Mouse (Mus musculus): Measurements from ENCODE around the gene Grin2d. TPM values are rescaled to one million over a fixed set of nuclear protein-coding genes. Genes with fewer than 3 reads are reported as not detected.

Grin2d gene
- total RNA-seq, 2 experiments from 2014 or later: 0.11 to 0.17 TPM

DNA sequence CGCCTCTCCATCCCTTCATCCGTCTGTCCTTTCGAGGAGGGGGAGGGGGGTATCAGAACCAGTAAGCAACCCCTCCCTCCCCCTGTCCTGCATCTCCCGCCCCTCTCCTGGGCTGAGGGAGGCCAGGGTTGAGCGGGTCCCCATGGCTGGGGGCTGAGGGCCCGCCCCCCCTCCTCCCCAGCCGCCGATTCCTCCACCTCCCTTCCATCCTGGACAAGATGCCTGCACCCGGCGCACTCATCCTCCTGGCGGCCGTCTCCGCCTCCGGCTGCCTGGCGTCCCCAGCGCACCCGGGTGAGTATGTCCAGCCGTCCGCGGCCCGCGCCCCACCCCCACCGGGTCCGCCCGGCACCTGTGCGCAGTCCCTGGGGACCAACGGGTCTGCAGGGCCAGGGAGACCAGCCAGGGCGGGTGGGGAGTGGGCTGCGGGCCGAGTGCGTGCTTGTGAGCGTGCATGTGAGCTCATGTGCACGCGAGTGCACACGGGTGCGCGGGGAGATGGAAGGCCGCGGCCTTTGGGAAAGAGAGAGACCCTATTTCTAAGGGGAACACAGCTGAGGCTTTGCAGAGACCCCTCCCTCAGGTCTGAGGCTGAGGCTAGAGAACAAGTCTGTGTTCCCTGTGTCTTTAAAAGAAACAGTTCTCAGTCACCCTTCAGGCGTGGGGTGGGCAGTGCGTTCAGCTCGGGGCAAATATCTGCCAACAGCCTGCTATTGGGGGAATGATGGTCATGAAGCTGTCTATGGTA lies 92.6 kb downstream of the Grin2d start:
- DNase-seq (ENCODE audit: low spot score): no peak

DNA sequence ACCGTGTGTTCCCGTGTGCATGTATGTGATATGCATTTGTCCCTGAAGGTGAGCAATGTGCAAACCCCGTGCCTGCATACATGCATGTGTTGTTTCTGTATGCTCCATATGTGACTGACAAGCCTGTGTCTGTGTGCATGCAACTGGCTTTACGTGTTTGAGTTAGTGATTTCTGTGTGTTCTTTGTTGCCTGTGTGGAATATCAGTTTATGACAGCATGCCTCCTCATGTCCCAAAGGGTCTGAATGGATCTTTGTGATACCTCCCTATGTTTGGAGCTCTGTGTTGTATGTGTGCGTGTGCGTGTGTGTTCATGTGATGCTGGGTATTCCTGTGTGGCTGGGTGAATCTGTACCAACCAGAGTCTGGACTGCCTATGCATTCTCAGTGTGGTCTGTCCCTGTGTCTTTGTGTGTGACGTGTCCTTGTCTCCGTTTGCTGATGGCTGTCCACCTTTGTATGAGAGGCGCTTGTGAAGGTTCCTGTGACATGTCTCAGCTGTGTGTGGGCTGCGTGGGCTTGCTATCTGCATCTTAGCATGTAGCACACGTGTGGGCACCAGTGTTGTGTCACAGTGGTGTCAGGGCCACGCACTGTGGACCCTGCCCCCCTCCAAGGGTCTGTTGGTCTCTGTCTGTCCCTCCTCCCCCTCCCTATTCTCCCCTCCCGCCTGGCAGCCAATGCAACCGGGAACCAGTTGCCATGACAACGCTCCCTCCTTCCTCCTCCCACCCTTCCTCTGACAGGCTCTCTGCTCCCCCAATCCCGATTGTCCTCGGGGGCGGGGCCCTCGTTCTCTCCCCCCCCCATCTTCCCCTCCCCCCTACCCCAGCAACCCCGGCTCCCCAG lies 93.4 kb downstream of the Grin2d start, which contains the start of gene Sult2b1:
TSS of gene Sult2b1 (minus strand) at position 146 of the 849 bp plus-strand sequence.
- no peak for DNase-seq (ENCODE audit: low spot score)

DNA sequence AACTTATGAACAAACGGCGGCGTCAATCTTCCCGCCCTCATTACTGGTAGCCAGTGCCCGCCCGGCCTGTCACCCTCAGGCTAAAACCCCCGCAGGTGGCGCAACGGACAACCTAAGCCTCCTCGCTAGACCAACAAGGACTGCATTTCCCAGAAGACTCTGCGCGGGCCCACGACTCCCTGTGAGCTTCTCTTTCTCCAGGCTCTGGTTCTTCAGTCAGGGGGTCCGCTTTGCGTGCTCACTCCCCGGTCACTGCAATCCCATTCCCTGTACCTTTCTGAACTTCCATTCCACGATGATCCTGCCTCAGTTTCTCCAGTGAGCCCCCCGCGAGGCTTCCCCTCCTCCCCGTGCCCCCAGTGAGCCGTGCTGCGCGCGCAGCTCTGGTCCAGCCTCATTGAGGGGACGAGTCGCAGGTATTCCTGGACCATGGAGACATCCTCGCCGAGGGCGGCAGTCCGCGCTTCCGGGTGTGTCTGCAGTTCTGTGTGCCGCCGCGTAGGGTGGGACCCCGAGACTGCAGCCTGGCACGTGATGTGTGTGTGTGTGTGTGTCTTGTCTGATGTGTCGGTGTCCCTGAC lies 94.6 kb downstream of the Grin2d start, which contains the start of gene Lmtk3:
TSS of gene Lmtk3 (plus strand) at position 228 of the 581 bp plus-strand sequence.
- peak; percentile 37 for DNase-seq (ENCODE audit: low spot score)

DNA sequence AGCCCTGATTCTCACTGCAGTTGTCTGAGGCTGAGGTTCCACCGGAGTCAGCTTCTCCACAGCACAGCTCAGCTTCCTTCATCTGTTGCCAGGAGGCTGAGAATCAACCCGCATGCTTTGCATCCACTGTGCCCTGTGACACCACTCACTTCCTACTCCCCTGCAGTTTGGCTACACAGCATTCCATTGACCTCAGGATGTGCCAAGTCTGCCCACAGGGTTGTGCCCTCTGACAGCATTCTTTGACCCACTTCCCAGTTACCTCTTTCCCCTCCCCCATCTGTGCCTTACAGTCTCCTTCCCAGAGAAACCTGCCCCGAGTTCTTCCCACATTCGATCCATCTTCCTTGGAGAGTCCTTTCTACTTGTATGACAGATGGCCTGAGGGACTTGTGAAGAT lies 95.9 kb downstream of the Grin2d start:
- DNase-seq (ENCODE audit: low spot score): no peak

Other genes with a start within 250 kb of the Grin2d start
- gene Mamstr, start 238.4 kb downstream of the Grin2d start, total RNA-seq (2021): 10 to 100 TPM; 17.6 to 18.7 TPM
- under 1 TPM in 1 of 2 experiments, not detected in 1; 0.11 TPM for gene Fut2, start 212.0 kb downstream of the Grin2d start, total RNA-seq (2021)
- under 1 TPM; 0.14 to 0.26 TPM for gene Ntn5, start 194.4 kb downstream of the Grin2d start, total RNA-seq (2021)
- under 1 TPM; 0.09 TPM for gene Sec1, start 184.0 kb downstream of the Grin2d start, total RNA-seq (2021)
- 10 to 100 TPM; 11.1 to 17.3 TPM for gene Car11, start 178.5 kb downstream of the Grin2d start, total RNA-seq (2021)
- gene Dbp, start 173.3 kb downstream of the Grin2d start, total RNA-seq (2021): 10 to 100 TPM; 19.4 to 22.9 TPM
- 100 to 1,000 TPM; 442 to 461 TPM for gene Rpl18, start 162.9 kb downstream of the Grin2d start, total RNA-seq (2021)
- 10 to 100 TPM; 15.2 to 15.6 TPM for gene Sphk2, start 160.4 kb downstream of the Grin2d start, total RNA-seq (2021)
- under 1 TPM in 1 of 2 experiments, not detected in 1; 0.18 TPM for gene Fam83e, start 157.2 kb downstream of the Grin2d start, total RNA-seq (2021)
- not detected for gene Spaca4, start 152.6 kb downstream of the Grin2d start, total RNA-seq (2021)
- not detected for gene Lmtk3, start 94.6 kb downstream of the Grin2d start, total RNA-seq (2021)
- gene Sult2b1, start 93.7 kb downstream of the Grin2d start, total RNA-seq (2021): not detected
- gene Cyth2, start 63.8 kb downstream of the Grin2d start, total RNA-seq (2021): 10 to 100 TPM; 25.3 to 34.6 TPM
- gene Kcnj14, start 53.6 kb downstream of the Grin2d start, total RNA-seq (2021): under 1 TPM in 1 of 2 experiments, not detected in 1; 0.28 TPM
- 10 to 100 TPM; 13.4 to 14.3 TPM for gene Grwd1, start 47.4 kb downstream of the Grin2d start, total RNA-seq (2021)
- 10 to 100 TPM; 62.0 to 65.6 TPM for gene Kdelr1, start 5.6 kb downstream of the Grin2d start, total RNA-seq (2021)
- not detected for gene Syngr4, start 18.3 kb upstream of the Grin2d start, total RNA-seq (2021)
- gene Tmem143, start 18.6 kb upstream of the Grin2d start, total RNA-seq (2021): 10 to 100 TPM; 56.7 to 59.4 TPM
- gene Emp3, start 43.0 kb upstream of the Grin2d start, total RNA-seq (2021): 10 to 100 TPM in 1 of 2 experiments, 1 to 10 TPM in 1; 7.8 to 15.1 TPM
- under 1 TPM; 0.18 to 0.21 TPM for gene Ccdc114, start 45.7 kb upstream of the Grin2d start, total RNA-seq (2021)
- under 1 TPM in 1 of 2 experiments, not detected in 1; 0.17 TPM for gene Abcc6, start 151.9 kb upstream of the Grin2d start, total RNA-seq (2021)
- 10 to 100 TPM; 81.7 to 91.1 TPM for gene Nomo1, start 155.3 kb upstream of the Grin2d start, total RNA-seq (2021)
- gene Kcnj11, start 222.4 kb upstream of the Grin2d start, total RNA-seq (2021): 100 to 1,000 TPM; 121 to 133 TPM

Measured in gastrocnemius, adult 18-20 months (tissue).